Mouse (Mus musculus) testis, adult 2 months (tissue): ENCODE measurements around the gene Gpr19. TPM values are rescaled to one million over a fixed set of nuclear protein-coding genes. Genes with fewer than 3 reads are reported as not detected.
A peak's percentile ranks its signal among the peaks of the same experiment; 100 is the strongest.

ENCODE experiments used
- H3K27ac ChIP-seq: fragments of 200-500 bp; 2 replicates; pipeline ENCODE4 v1.5.1; 2012; ENCODE audit warnings: low read depth, low read length; ENCODE audit not compliant: control insufficient read depth, insufficient read depth
- H3K27me3 ChIP-seq: fragments of 200-500 bp; 2 replicates; pipeline ENCODE4 v1.6.1; 2012; ENCODE audit warnings: mild to moderate bottlenecking, low read length, moderate library complexity; ENCODE audit not compliant: control insufficient read depth, insufficient read depth
- H3K36me3 ChIP-seq: fragments of 200-500 bp; 2 replicates; pipeline ENCODE4 v1.6.1; 2012; ENCODE audit warnings: mild to moderate bottlenecking, low read length; ENCODE audit not compliant: control insufficient read depth, insufficient read depth
- H3K4me1 ChIP-seq: fragments of 200-500 bp; 2 replicates; pipeline ENCODE4 v1.6.1; 2012; ENCODE audit warnings: low read length; ENCODE audit not compliant: control insufficient read depth, insufficient read depth
- H3K4me3 ChIP-seq: fragments of 200-500 bp; 2 replicates; pipeline ENCODE4 v1.5.1; 2012; ENCODE audit warnings: low read depth, mild to moderate bottlenecking, low read length, moderate library complexity, mixed read lengths; ENCODE audit not compliant: control insufficient read depth
- CTCF ChIP-seq: fragments of 200-500 bp; IDR thresholded peaks from 2 replicates; pipeline ENCODE4 v1.5.1; 2012; ENCODE audit warnings: low read depth, mild to moderate bottlenecking, inconsistent platforms, low read length, moderate library complexity; ENCODE audit not compliant: control insufficient read depth, insufficient read depth, insufficient replicate concordance
- POLR2A ChIP-seq: fragments of 200-500 bp; IDR thresholded peaks from 2 replicates; pipeline ENCODE4 v1.6.1; 2012; ENCODE audit warnings: low read depth, mild to moderate bottlenecking, inconsistent platforms, low read length, moderate library complexity; ENCODE audit not compliant: control insufficient read depth
- polyA plus RNA-seq: library from polyadenylated mRNA; depleted of rRNA; stranded (reverse); fragments of >200 nt; gene quantifications from 2 replicates; pipeline ENCODE4 v1.2.3, GENCODE M21; 2012

Gene Gpr19
- polyA plus RNA-seq, 1 experiment, result 46.0 TPM

GRCm38 (mm10) chr6:134926803-134927594 is 28.6 kb upstream of the Gpr19 start:
- Histone ChIP-seq H3K4me3 (peak overlapping the region; percentile 66), H3K27me3 (0 out of 2 replicates have a peak, but pooled peaks cover 2% of the 10 kb centered on the region), H3K36me3 (no peaks in the 10 kb centered on the region), H3K27ac (peak overlapping the region; percentile 58; the same call in 1 of the 2 replicates), H3K4me1 (peaks cover 14% of the 10 kb centered on the region)
- no peak for TF ChIP-seq POLR2A
- TF ChIP-seq CTCF, result no peak

GRCm38 (mm10) chr6:134926338-134926705 is 27.9 kb upstream of the Gpr19 start:
- no peaks in the 10 kb centered on the region for H3K36me3 ChIP-seq
- TF ChIP-seq POLR2A (no peak), CTCF (no peak)
- H3K4me3 ChIP-seq, result no peak overlapping the region
- H3K27ac ChIP-seq, result no peak overlapping the region
- H3K27me3 ChIP-seq, result 0 out of 2 replicates have a peak, but pooled peaks cover 2% of the 10 kb centered on the region
- peaks cover 15% of the 10 kb centered on the region for H3K4me1 ChIP-seq

- Histone ChIP-seq H3K27me3 (peaks cover 5% of the 10 kb centered on the region; the same call in 1 of the 2 replicates), H3K36me3 (no peaks in the 10 kb centered on the region), H3K4me3 (no peak overlapping the region), H3K4me1 (peaks cover 19% of the 10 kb centered on the region), H3K27ac (no peak overlapping the region)
- TF ChIP-seq POLR2A (no peak), CTCF (no peak)
These were observed 27.4 kb upstream of the Gpr19 start for GRCm38 (mm10) chr6:134925673-134926337.

- peaks cover 25% of the 10 kb centered on the region for H3K4me1 ChIP-seq
These were observed 25.9 kb upstream of the Gpr19 start for GRCm38 (mm10) chr6:134924262-134924661.

GRCm38 (mm10) chr6:134923670-134924069 is 25.3 kb upstream of the Gpr19 start:
- no peak overlapping the region for H3K27ac ChIP-seq
- H3K36me3 ChIP-seq, result no peaks in the 10 kb centered on the region
- TF ChIP-seq CTCF (no peak), POLR2A (no peak)
- peaks cover 23% of the 10 kb centered on the region for H3K4me1 ChIP-seq
- H3K27me3 ChIP-seq, result peaks cover 5% of the 10 kb centered on the region; the same call in 1 of the 2 replicates
- H3K4me3 ChIP-seq, result no peak overlapping the region

More at GRCm38 (mm10) chr6:134924262-134924661, 25.9 kb upstream of the Gpr19 start:
- Histone ChIP-seq H3K27me3 (peaks cover 5% of the 10 kb centered on the region; the same call in 1 of the 2 replicates), H3K36me3 (no peaks in the 10 kb centered on the region), H3K27ac (no peak overlapping the region), H3K4me3 (no peak overlapping the region)
- TF ChIP-seq CTCF (no peak), POLR2A (no peak)

- Histone ChIP-seq H3K4me3 (no peak overlapping the region), H3K27ac (no peak overlapping the region), H3K27me3 (peaks cover 5% of the 10 kb centered on the region; the same call in 1 of the 2 replicates), H3K4me1 (peaks cover 19% of the 10 kb centered on the region), H3K36me3 (no peaks in the 10 kb centered on the region)
- TF ChIP-seq CTCF, result no peak
- no peak for TF ChIP-seq POLR2A
These were observed 24.3 kb upstream of the Gpr19 start for GRCm38 (mm10) chr6:134922511-134923195.
